Mouse (Mus musculus): ENCODE data around the gene Olfr1006.
"Not testable (repeated sequence)": the region's sequence is repeated elsewhere in the genome, so short reads cannot be mapped to it uniquely, and the experiment has no call there.

The Olfr1006 gene

GRCm38 (mm10) chr2:85678667-85679066 lies at the start of gene Olfr1006:
TSS of gene Olfr1006 (minus strand) at chr2:85678767.
- no peak for DNase-seq (ENCODE audit: low read depth, low spot score)

DNA sequence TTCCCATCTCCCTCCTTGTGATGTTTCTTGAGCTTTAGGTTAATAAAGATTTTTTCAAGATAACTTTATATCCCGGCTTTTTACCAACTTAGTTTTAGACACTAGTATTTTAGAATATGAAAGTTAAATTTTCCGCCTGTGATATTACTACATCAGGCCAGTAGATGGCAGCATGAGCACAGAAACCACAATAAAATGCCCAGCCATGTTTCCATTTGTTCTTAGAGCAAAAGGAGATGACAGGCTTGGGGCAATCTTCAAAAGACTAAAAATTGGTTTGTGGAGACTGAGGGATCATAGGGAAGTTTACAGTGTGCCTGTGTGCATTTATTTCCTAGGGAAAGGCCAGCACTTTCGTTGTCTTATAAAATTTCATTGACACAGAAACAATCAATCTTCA lies 47.2 kb upstream of the Olfr1006 start:
- peak; percentile 35 for DNase-seq (ENCODE audit: low read depth, low spot score)

GRCm38 (mm10) chr2:85715119-85715518 lies 36.6 kb upstream of the Olfr1006 start, which contains the start of gene Olfr1009:
TSS of gene Olfr1009 (plus strand) at chr2:85715419.
- no peak for DNase-seq (ENCODE audit: low read depth, low spot score)

DNA sequence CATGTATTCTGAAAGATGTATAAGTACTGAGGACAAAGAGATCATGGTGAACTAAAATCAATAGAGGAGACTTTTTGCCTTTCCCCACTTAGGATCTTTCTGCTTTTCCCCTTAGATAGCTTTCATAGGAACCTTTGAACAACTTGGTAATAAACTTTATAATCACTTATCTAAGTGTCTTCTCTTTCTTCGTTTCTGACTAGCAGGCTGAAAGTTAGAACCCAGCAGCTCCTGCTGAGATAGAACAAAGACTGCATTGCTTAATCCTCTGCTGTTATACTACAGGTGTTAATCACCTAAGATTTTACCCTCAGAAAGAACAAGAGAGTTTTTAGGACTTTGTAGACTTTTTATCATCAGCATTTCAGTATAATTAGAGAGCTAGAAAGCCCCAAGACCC lies 32.6 kb upstream of the Olfr1006 start:
- DNase-seq (ENCODE audit: low read depth, low spot score), result no peak

DNA sequence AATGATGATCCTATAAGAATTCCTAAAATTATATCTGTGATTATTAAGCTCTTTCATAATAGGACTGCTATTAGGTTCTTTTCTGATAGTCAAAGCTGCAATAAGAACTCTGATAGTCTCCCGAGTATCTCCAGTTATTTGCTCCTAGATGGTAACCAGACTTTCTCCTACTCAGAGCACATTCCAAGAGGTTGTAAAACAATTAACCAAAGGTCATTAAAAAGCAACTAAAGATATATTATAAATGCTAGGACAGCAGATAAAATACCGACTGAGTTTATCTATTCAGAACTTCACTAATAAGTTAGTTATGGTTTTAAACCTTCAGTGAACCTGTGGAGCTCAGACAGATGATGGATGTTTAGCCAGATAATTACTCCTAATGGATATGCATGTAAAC lies 32.1 kb upstream of the Olfr1006 start:
- not testable (repeated sequence) for DNase-seq (ENCODE audit: low read depth, low spot score)

DNA sequence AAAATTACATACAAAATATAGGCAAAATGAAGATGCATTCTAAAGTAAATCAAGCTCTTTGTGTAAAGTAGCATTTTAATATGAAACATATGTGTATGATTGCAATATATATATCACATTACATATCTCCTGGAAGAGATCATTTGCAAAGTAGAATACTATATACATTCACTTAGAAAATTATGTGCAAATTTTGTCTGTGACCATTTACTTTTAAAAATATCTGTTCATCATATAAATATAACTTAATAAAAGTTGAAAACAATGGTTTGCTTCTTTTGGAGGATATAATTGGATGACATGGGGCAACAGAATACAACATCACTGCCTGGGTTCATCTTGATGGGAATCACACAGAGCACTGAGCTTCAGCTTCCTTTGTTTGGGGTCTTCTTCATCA lies 10.6 kb upstream of the Olfr1006 start, which contains the start of gene Olfr1008:
Gene Olfr1008, plus strand, starts transcription at position 301 of the 400 bp plus-strand sequence.
- no peak for DNase-seq (ENCODE audit: low read depth, low spot score)

DNA sequence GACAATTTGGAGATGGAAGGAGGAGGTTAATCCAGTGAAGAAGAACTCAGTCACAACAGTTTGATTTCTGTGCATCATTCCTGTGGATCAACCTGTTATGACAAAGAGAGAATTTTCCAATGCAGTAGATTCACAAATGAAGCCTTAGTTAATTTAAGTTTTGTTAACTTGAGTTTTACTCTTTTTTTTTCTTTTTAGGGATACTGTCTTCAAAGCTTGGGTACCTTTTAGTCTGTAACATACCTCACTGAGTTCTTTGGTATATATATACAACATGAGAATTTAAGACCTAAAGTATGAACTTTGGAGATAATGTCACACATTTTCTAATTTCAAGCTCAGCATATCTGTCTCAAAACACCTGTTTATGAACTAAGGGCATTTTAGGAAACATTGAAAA lies 14.2 kb downstream of the Olfr1006 start, which contains the start of gene Olfr154:
Gene Olfr154, minus strand, starts transcription at position 101 of the 400 bp plus-strand sequence.
- DNase-seq (ENCODE audit: low read depth, low spot score), result not testable (repeated sequence)

DNA sequence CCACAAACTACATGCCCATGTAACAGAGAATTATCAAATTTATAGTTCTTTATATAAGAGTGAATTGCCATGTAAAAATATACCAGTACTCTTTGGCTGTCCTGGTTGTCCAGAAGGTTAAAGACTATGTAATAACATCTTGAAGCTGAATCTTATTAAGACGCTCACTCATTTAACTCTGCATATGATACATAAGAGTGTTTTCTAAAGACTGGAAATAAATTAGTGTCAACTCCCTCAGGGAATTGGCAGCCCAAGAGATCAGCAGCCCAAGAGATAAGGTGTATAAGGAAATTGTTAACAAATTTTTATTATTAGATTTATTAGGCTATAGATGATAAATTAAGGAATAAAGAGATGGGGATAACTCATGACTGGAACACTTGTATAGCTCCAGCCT lies 28.0 kb downstream of the Olfr1006 start, which contains the start of gene Olfr1002:
Gene Olfr1002, minus strand, starts transcription at position 101 of the 400 bp plus-strand sequence.
- DNase-seq (ENCODE audit: low read depth, low spot score), result no peak

All from brain, adult 2 months (tissue).